Mouse (Mus musculus) T-helper 2 cell (primary cell): ENCODE data around the gene Tut7.

Experiments
- in situ Hi-C: fragments of 300-600 bp; cut with MboI, MseI; formaldehyde crosslinking; loops from one replicate; pipeline ENCODE4 v1.15.1; 2025; ENCODE audit warnings: high pct_unique_total_duplicates

Gene Tut7

GRCm38 (mm10) chr13:59834786-59835452 is 12.0 kb upstream of the Tut7 start:
- in situ Hi-C loops, result loop anchor here (25.0 kb wide), 1 partner anchor 902 kb away; no protein-coding TSS in a partner anchor

DNA sequence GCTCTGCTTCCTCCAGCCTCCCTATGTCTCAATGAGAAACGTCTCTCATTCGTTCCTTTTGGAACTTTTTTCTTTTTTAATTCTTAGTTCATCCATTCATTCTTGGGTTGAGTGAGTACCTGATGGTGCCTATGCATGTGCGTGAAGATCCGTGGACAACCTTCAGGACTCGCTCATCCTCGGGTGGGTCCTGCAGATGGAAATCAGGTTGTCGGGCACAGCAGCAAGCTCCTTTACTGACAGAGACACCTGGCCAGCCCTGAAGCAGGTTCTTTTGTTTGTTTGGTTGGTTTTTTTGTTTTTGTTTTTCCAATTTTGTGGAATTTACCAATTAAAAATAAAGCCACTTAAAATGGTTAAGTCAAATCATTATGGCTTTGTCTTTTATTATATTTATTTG is 9.9 kb upstream of the Tut7 start:
- in situ Hi-C loops, result loop anchor here (25.0 kb wide), 1 partner anchor 904 kb away; no protein-coding TSS in a partner anchor

DNA sequence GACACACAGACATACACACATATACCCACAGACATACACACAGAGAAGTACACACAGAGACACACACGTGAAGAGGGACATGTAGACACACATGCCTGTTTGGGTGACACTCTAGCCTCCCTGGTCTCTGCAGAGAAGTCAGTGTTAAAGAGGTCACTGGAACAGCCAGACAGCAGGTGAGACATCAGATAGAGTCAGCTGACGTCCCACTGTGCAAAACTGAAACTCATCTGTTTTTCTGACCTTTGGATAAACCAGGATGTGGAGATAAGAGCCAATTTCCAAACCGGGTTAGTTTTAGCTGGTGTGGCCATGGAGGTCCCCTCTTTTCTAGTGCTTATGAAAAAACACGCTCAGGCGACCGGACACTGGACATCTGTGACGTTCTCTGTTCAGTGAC is 9.5 kb upstream of the Tut7 start:
- in situ Hi-C loops, result loop anchor here (25.0 kb wide), 1 partner anchor 905 kb away; no protein-coding TSS in a partner anchor

GRCm38 (mm10) chr13:59825966-59826365 is 3.0 kb upstream of the Tut7 start:
- in situ Hi-C loops, result loop anchor here (25.0 kb wide), 1 partner anchor 911 kb away; no protein-coding TSS in a partner anchor

DNA sequence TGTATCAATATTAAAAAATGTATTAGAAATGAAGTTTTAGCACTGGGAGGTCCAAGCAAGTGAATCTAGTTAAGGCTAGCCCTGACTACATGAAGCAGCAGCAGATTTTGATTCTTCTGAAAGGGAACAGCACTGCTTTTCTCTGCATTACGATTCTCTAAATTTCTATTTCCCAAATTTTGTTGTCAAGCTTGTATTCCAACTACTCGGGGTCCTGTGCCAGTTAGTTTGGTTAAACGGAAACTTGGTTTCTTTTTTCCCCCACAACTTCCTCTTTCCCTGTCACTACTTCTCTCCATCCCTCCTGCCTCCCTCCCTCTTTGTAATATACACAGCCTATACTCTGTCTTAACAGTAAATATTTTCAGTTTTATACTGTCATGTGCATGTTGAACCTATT is 2.1 kb downstream of the Tut7 start:
- in situ Hi-C loops, result no loop called here

- in situ Hi-C loops, result no loop called here
These were observed 2.8 kb downstream of the Tut7 start for GRCm38 (mm10) chr13:59820114-59820513.

GRCm38 (mm10) chr13:59817352-59817751 is 5.6 kb downstream of the Tut7 start:
- in situ Hi-C loops, result loop anchor here (5.0 kb wide), 1 partner anchor 40 kb away; no protein-coding TSS in a partner anchor

DNA sequence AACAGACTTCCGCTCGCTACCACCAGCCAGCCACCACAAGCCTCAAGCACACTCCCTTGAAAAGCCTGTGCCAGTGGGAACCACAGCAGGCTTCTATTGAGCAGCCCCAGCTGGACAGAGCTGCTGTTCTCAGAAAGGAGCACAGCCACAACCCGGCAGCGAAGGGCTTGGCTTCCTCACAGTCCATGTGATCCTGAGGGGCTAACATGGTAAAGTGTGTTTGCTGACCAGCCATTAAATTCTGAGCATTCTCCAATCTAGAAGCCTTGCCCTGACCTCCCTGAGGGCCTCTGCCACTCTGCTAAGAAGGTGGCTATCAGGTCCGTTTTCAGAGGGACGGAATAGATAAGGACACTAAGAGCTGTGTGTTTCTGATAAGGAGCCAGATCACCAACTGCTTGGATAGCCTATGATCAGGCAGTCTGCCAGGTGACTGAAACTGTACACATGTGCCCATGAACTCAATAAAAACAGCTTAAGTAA is 8.8 kb downstream of the Tut7 start:
- in situ Hi-C loops, result no loop called here

DNA sequence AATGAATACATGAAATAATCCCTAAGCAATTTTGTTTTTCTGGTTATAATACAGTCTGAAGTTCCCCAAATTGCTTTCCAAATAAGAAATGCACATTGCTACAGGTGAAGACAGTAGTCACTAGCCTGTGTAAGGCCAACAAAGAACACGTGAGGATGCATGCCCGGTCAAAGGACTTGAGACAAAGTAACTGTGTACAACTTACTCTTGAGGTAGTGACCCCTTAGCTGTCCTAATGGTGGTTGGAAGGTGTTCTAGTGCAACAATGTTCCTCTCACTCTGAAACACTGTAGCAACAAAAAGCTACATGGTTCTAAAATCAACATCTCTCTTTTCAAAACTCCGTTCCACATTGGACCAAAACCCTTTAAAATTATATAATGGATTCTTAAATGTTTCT is 11.4 kb downstream of the Tut7 start:
- in situ Hi-C loops, result no loop called here

- in situ Hi-C loops, result no loop called here
These were observed 21.9 kb downstream of the Tut7 start for GRCm38 (mm10) chr13:59801000-59801399.

DNA sequence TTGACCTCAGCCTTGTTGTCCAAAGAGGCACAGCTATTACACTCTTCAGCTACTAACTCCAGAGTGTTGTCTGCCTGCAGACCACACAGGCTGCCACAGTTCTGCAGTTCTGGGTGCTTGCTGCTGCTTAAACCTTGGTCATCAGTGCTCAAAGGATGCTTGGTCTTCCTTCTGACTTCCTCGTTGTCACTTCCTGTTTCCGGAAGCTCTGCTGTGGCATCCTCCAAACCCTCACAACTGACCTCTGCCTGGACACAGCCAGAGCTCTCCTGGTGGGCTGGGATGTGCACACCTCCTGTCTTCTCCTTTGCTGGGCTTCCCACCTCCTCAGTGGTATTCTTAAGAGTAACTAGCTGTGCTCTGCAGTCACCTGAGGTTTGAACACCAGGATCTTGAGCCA is 22.9 kb downstream of the Tut7 start:
- in situ Hi-C loops, result no loop called here

- in situ Hi-C loops, result no loop called here
These were observed 24.6 kb downstream of the Tut7 start for GRCm38 (mm10) chr13:59798306-59798705.

DNA sequence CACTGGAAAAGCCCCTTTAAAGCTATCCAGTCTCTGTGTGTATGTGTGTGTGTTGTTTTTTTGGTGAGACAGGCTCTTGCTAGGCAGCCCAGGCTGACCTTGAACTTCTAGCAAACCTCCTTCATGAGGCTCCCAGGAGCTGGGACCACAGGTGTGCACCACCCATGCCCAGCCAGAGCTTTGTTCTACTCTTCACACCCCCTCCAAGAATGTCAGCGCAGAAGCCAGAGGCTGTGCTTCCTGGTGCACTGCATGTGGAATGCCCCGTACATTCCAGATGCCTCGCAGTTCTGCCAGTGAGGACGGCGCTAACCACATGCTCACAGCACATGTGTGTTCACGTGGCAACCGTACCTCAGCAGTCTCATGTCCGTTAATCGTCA is 26.5 kb downstream of the Tut7 start:
- in situ Hi-C loops, result no loop called here

GRCm38 (mm10) chr13:59795807-59796465 is 27.0 kb downstream of the Tut7 start:
- in situ Hi-C loops, result no loop called here

DNA sequence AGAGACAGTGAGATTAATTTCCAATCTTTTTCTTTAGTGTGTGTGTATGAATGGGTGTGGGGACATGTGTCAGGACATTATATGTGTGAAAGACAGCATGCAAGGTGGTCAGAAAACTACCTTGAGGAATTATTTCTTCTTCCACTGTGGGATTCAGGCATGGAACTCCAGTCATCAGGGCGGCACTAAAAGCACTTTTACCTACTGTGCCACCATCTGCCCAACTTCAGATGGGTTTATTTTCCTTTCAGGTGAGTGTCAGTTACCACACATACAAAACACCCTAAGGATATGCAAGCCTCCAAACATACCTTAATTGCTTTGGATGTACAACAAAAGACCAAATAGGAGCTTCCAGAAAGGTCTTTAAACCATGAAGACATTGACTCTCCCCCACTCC is 28.2 kb downstream of the Tut7 start:
- in situ Hi-C loops, result no loop called here

GRCm38 (mm10) chr13:59782145-59782544 is 40.8 kb downstream of the Tut7 start, which contains the start of gene Gm49354:
Gm49354 (minus strand) TSS chr13:59782245.
- in situ Hi-C loops, result no loop called here

GRCm38 (mm10) chr13:59779744-59780264 is 43.1 kb downstream of the Tut7 start:
- in situ Hi-C loops, result loop anchor here (5.0 kb wide), 1 partner anchor 37 kb away; no protein-coding TSS in a partner anchor

- in situ Hi-C loops, result loop anchor here (5.0 kb wide), 1 partner anchor 38 kb away; no protein-coding TSS in a partner anchor
These were observed 43.7 kb downstream of the Tut7 start for GRCm38 (mm10) chr13:59779213-59779612.

- in situ Hi-C loops, result loop anchor here (5.0 kb wide), 1 partner anchor 42 kb away; no protein-coding TSS in a partner anchor
These were observed 47.8 kb downstream of the Tut7 start for GRCm38 (mm10) chr13:59775168-59775567.

DNA sequence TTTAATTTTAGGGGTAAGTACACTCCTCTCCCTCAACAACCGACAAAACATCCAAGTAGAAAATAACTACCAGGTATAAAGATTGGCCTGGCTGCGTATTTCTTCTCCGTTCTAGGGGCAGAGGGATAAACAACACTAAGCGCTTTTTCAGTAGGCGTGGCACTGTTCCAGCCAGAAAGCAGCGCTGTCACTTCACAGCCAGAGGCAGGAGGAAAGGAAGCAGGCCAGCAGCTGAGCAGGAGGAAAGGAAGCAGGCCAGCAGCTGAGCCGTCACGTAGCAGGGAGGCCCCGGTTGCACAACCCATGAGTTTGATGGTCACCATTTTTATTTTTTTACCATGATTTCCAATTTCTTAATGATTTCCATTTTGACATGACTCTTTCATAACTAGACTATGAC is 51.7 kb downstream of the Tut7 start:
- in situ Hi-C loops, result no loop called here

DNA sequence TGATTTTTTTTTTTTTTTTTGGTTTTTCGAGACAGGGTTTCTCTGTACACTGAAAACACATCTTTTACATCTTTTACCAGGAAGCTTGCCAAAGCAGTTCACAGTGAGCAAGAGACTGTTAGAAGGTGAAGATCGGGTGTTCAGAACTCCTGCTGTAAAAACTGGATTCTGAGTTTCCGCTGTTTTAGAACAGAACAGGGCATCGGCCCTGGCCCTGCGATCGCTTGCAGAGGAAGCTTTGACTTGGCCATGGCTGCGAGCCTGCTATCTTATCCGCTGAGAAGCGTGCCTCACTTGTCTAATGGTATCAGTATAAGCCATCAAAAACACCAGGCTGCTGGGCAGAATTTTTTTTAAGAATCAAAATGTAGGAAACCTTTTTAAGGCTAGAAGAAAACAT is 52.1 kb downstream of the Tut7 start:
- in situ Hi-C loops, result no loop called here

DNA sequence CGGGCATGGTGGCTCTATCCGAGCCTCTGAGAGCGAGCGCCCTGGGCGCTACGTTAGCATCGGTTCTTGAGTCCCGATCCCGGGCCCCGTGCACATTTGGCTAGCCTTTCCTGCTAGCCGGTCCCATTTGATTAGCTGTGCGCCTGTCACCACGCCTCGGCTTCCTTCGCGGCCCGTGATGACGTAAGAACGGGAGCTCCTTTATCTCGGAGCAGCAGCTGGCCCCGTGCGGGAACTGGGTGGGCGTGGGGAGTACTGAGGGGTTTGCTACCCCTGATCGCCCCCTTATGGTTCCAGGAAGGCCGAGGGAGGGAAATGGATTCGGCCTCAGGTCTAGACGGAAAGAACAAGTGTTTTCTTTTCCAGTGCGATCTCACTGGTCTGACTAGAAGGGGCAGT is 52.8 kb downstream of the Tut7 start:
- in situ Hi-C loops, result no loop called here
